Mouse (Mus musculus) stomach, embryonic 16.5 days (tissue): ENCODE measurements around the gene Alg9. TPM values are rescaled to one million over a fixed set of nuclear protein-coding genes. Genes with fewer than 3 reads are reported as not detected.
A peak's percentile ranks its signal among the peaks of the same experiment; 100 is the strongest.

Source experiments
- ATAC-seq: fragments of 200-750 bp; cut with Nextera tagmentation; 2 replicates; pipeline ENCODE4 v1.8.0; 2017; ENCODE audit warnings: moderate number of reproducible peaks, moderate TSS enrichment; ENCODE audit not compliant: insufficient read depth, low FRiP score
- H3K27ac ChIP-seq: fragments of 300-500 bp; sonication (generic); 2 replicates; pipeline ENCODE4 v1.5.1; 2014; ENCODE audit warnings: low read length
- H3K27me3 ChIP-seq: fragments of 300-500 bp; sonication (generic); 2 replicates; pipeline ENCODE4 v1.6.1; 2014; ENCODE audit warnings: low read length, control low read depth, mixed read lengths; ENCODE audit not compliant: control insufficient read depth, insufficient read depth
- H3K36me3 ChIP-seq: fragments of 300-500 bp; sonication (generic); 2 replicates; pipeline ENCODE4 v1.6.1; 2014; ENCODE audit warnings: low read length; ENCODE audit not compliant: control insufficient read depth, insufficient read depth
- H3K4me1 ChIP-seq: fragments of 300-500 bp; sonication (generic); 2 replicates; pipeline ENCODE4 v1.6.1; 2014; ENCODE audit warnings: low read length, control low read depth, mixed read lengths; ENCODE audit not compliant: control insufficient read depth, insufficient read depth
- H3K4me2 ChIP-seq: fragments of 300-500 bp; sonication (generic); 2 replicates; pipeline ENCODE4 v1.6.1; 2014; ENCODE audit warnings: low read depth, low read length, mixed read lengths
- H3K4me3 ChIP-seq: fragments of 300-500 bp; sonication (generic); replicated peaks from 2 replicates; pipeline ENCODE4 v1.5.1; 2014; ENCODE audit warnings: mild to moderate bottlenecking, low read length
- H3K9ac ChIP-seq: fragments of 300-500 bp; sonication (generic); 2 replicates; pipeline ENCODE4 v1.6.1; 2014; ENCODE audit warnings: low read length
- H3K9me3 ChIP-seq: fragments of 300-500 bp; sonication (generic); replicated peaks from 2 replicates; pipeline ENCODE4 v1.6.1; 2016; ENCODE audit warnings: low read length, control low read depth; ENCODE audit not compliant: control insufficient read depth
- WGBS: fragments of 180-500 bp; shearing (Covaris S2); extraction: QIAGEN DNeasy Blood & Tissue Kit; methylation state at CpG from one replicate; pipeline ENCODE4 v1.1.7; 2014; 5-methylcytosine and 5-hydroxymethylcytosine counted together
- polyA plus RNA-seq: library from polyadenylated mRNA; unstranded; fragments of >200 nt; fragmentation: Nextera tagmentation; extraction: Ambion mirVana; gene quantifications from 2 replicates; pipeline ENCODE4 v1.2.1, GENCODE M21; 2015

Alg9 gene
- polyA plus RNA-seq, 1 experiment from 2014 or later = 36.7 TPM

- Histone ChIP-seq H3K4me3 (peak overlapping the region; percentile 42), H3K27me3 (no peaks in the 10 kb centered on the region), H3K4me1 (peaks cover 12% of the 10 kb centered on the region), H3K9ac (peak overlapping the region; percentile 61), H3K36me3 (no peaks in the 10 kb centered on the region), H3K9me3 (no peaks in the 10 kb centered on the region), H3K27ac (peak overlapping the region; percentile 82), H3K4me2 (peak overlapping the region; percentile 47)
- peak; percentile 80 for ATAC-seq
- 56% methylated on average over 17 of the region's 17 CpGs for WGBS
These were observed 21.8 kb upstream of the Alg9 start for GRCm38 (mm10) chr9:50752784-50753615.

GRCm38 (mm10) chr9:50753947-50754346, 20.9 kb upstream of the Alg9 start:
- Histone ChIP-seq H3K27me3 (no peaks in the 10 kb centered on the region), H3K27ac (peak overlapping the region; percentile 56; the same call in 1 of the 2 replicates), H3K9me3 (no peaks in the 10 kb centered on the region), H3K36me3 (no peaks in the 10 kb centered on the region), H3K4me3 (peak overlapping the region; percentile 42), H3K4me1 (peaks cover 12% of the 10 kb centered on the region), H3K9ac (peak overlapping the region; percentile 34), H3K4me2 (peak overlapping the region; percentile 47)
- ATAC-seq = no peak
- WGBS = 36% methylated on average over 7 of the region's 7 CpGs

GRCm38 (mm10) chr9:50756711-50757110, 18.1 kb upstream of the Alg9 start:
- WGBS = 46% methylated on average over 5 of the region's 5 CpGs
- no peak overlapping the region for H3K4me2 ChIP-seq
- no peak overlapping the region for H3K9ac ChIP-seq
- ATAC-seq = no peak
- no peak overlapping the region for H3K27ac ChIP-seq
- H3K4me1 ChIP-seq = peaks cover 8% of the 10 kb centered on the region
- H3K27me3 ChIP-seq = no peaks in the 10 kb centered on the region
- no peaks in the 10 kb centered on the region for H3K36me3 ChIP-seq
- H3K4me3 ChIP-seq = no peak overlapping the region
- no peaks in the 10 kb centered on the region for H3K9me3 ChIP-seq

GRCm38 (mm10) chr9:50761520-50762243, 13.1 kb upstream of the Alg9 start:
- Histone ChIP-seq H3K36me3 (no peaks in the 10 kb centered on the region), H3K27me3 (no peaks in the 10 kb centered on the region), H3K4me1 (no peaks in the 10 kb centered on the region), H3K4me2 (no peak overlapping the region), H3K9me3 (no peaks in the 10 kb centered on the region), H3K27ac (no peak overlapping the region), H3K4me3 (no peak overlapping the region), H3K9ac (no peak overlapping the region)
- WGBS = 45% methylated on average over 6 of the region's 6 CpGs
- ATAC-seq = no peak

- Histone ChIP-seq H3K4me3 (no peak overlapping the region), H3K9me3 (no peaks in the 10 kb centered on the region), H3K4me2 (no peak overlapping the region), H3K36me3 (no peaks in the 10 kb centered on the region), H3K4me1 (no peaks in the 10 kb centered on the region), H3K27ac (no peak overlapping the region), H3K9ac (no peak overlapping the region), H3K27me3 (no peaks in the 10 kb centered on the region)
- no peak for ATAC-seq
- 58% methylated on average over 1 of the region's 1 CpGs for WGBS
These were observed 11.5 kb upstream of the Alg9 start for GRCm38 (mm10) chr9:50763331-50763730.

- Histone ChIP-seq H3K4me2 (peak overlapping the region; percentile 76), H3K36me3 (no peaks in the 10 kb centered on the region), H3K4me3 (peak overlapping the region; percentile 72), H3K9ac (peak overlapping the region; percentile 81), H3K9me3 (no peaks in the 10 kb centered on the region), H3K27ac (peak overlapping the region; percentile 96), H3K27me3 (no peaks in the 10 kb centered on the region), H3K4me1 (0 out of 2 replicates have a peak, but pooled peaks cover 2% of the 10 kb centered on the region)
- no peak for ATAC-seq
- WGBS = 3% methylated on average over 17 of the region's 17 CpGs
These were observed 7.2 kb upstream of the Alg9 start for GRCm38 (mm10) chr9:50767531-50768106.

- Histone ChIP-seq H3K9ac (peak within 1 kb of the TSS; percentile 81), H3K27ac (peak within 1 kb of the TSS; percentile 96), H3K36me3 (no peaks in the 10 kb centered on the region), H3K4me1 (0 out of 2 replicates have a peak, but pooled peaks cover 2% of the 10 kb centered on the region), H3K4me3 (peak within 1 kb of the TSS; percentile 72), H3K27me3 (no peaks in the 10 kb centered on the region), H3K9me3 (no peaks in the 10 kb centered on the region), H3K4me2 (peak within 1 kb of the TSS; percentile 80)
- WGBS = 2% methylated on average over 59 of the region's 59 CpGs
- ATAC-seq = peak; percentile 96
These were observed 6.5 kb upstream of the Alg9 start, which contains the start of gene Fdxacb1 for GRCm38 (mm10) chr9:50768107-50769002. Gene Fdxacb1 (plus strand): TSS chr9:50768236.

GRCm38 (mm10) chr9:50770011-50770410, 4.8 kb upstream of the Alg9 start:
- H3K27me3 ChIP-seq = no peaks in the 10 kb centered on the region
- ATAC-seq = no peak
- 83% methylated on average over 2 of the region's 2 CpGs for WGBS
- no peak overlapping the region for H3K9ac ChIP-seq
- H3K4me3 ChIP-seq = no peak overlapping the region
- H3K27ac ChIP-seq = no peak overlapping the region
- no peak overlapping the region for H3K4me2 ChIP-seq
- no peaks in the 10 kb centered on the region for H3K9me3 ChIP-seq
- H3K4me1 ChIP-seq = peaks cover 7% of the 10 kb centered on the region; the same call in 1 of the 2 replicates
- no peaks in the 10 kb centered on the region for H3K36me3 ChIP-seq
